Mouse (Mus musculus) megakaryocyte, embryonic 14.5 days (primary cell): Measurements from ENCODE around the gene Swsap1.

Experiments used
- FLI1 ChIP-seq: IDR thresholded peaks from 2 replicates; pipeline ENCODE4 v1.6.1; 2012; ENCODE audit warnings: low read length, inconsistent platforms, mixed read lengths
- GATA1 ChIP-seq: IDR thresholded peaks from 3 replicates; pipeline ENCODE4 v1.6.1; 2012; ENCODE audit warnings: mixed read lengths, low read length, inconsistent platforms, borderline replicate concordance

DNA sequence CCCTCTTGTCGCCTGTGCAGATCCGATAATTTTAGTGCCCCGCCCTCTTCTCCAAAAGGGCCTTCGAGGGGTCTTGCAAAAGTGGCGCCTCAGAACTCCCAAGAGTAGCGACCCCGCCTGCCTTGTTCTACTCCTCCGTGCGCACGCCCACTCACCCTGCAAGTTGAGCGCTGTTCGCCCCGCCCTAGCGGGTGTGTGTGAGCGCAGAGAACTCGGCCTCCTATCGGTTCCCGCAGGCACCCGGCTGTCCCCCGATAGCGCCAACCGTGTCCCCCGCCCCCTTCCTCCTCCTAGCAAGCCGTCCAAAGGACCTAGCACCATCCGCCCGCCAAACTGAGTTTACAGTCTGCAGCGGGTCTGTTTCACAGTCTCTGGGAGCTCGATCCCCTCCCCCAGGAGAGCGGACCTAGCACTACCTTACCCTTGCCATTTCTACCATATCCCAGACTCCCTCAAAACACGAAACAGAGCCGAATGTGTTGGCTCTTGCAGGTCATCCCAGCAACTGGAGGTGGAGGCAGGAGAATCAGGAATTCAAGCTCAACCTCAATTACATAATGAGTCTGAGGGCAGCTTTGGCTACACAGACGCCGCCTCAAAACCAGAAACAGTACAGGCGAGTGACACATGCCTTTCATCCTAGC is 7.0 kb downstream of the Swsap1 start:
- TF ChIP-seq FLI1 (no peak), GATA1 (peak; percentile 34; the same call in 1 of the 3 replicates)
